Mouse (Mus musculus): ENCODE data around the gene Atxn1. TPM values are rescaled to one million over a fixed set of nuclear protein-coding genes. Genes with fewer than 3 reads are reported as not detected.

Gene Atxn1
- total and polyA plus RNA-seq, 3 experiments = 0.39 to 1.1 TPM; not detected in 1

DNA sequence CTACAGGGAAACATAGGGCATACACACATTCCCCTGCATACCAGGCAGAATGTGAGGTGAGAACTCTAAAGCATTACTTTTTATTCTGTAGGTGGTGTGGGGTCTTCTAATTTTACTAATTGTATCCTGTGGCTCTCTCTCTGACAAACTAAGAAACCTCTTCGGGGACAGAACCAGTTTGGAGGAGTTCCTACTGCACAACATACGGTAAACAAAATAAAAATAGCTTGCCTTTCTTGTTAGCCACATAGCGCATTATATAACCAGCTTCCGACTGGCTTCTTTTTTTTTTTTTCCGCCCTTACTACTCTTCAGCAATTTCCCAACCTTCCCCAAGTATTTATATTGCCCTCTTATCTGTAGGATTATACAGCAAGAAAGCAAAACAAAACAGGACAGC is 2.0 kb downstream of the Atxn1 start:
- TF ChIP-seq MXI1 (IDR thresholded peaks at IDR 0.05; ENCODE audit: low read depth, low read length) (0 out of 2 replicates have a peak, but pooled peaks have one; percentile 27), ZNF384 (IDR thresholded peaks at IDR 0.05; ENCODE audit: low read depth, low read length) (peak; percentile 76), EP300 (IDR thresholded peaks at IDR 0.05; ENCODE audit: low read depth in 1 of 2, low read length in 2 of 2) (no peak)
- no peak overlapping the region for H3K27ac ChIP-seq (ENCODE audit: control insufficient read depth, low read depth, low read length)
- peak overlapping the region in 1 of 2 experiments; percentile 68; a peak in 2 of 4 replicates for H3K4me3 ChIP-seq (ENCODE audit: control insufficient read depth in 1 of 2, insufficient read depth in 1 of 2, low read depth in 2 of 2, low read length in 2 of 2)
- no peaks in the 10 kb centered on the region for H3K9me3 ChIP-seq (replicated peaks; ENCODE audit: insufficient read depth, low read length)
- DNase-seq (ENCODE audit: low read depth, low spot score) = peak; percentile 39
- peaks cover 0 to 2% of the 10 kb centered on the region in 2 experiments; a peak in 3 of 4 replicates for H3K4me1 ChIP-seq (ENCODE audit: control insufficient read depth in 1 of 2, insufficient read depth in 2 of 2, low read length in 2 of 2)
- no peak overlapping the region for H3K9ac ChIP-seq (ENCODE audit: control insufficient read depth, low read depth, low read length, poor library complexity, severe bottlenecking)
- 0 out of 4 replicates have a peak, but pooled peaks cover 0 to 1% of the 10 kb centered on the region in 2 experiments for H3K27me3 ChIP-seq (ENCODE audit: control insufficient read depth in 1 of 2, insufficient read depth in 2 of 2, low read length in 2 of 2)
- peaks cover 2% of the 10 kb centered on the region; the same call in 1 of the 2 replicates for H3K79me2 ChIP-seq (ENCODE audit: control insufficient read depth, insufficient read depth, low read length, poor library complexity)
- no peaks in the 10 kb centered on the region for H3K36me3 ChIP-seq (ENCODE audit: control insufficient read depth in 1 of 2, insufficient read depth in 2 of 2, low read length in 2 of 2)

DNA sequence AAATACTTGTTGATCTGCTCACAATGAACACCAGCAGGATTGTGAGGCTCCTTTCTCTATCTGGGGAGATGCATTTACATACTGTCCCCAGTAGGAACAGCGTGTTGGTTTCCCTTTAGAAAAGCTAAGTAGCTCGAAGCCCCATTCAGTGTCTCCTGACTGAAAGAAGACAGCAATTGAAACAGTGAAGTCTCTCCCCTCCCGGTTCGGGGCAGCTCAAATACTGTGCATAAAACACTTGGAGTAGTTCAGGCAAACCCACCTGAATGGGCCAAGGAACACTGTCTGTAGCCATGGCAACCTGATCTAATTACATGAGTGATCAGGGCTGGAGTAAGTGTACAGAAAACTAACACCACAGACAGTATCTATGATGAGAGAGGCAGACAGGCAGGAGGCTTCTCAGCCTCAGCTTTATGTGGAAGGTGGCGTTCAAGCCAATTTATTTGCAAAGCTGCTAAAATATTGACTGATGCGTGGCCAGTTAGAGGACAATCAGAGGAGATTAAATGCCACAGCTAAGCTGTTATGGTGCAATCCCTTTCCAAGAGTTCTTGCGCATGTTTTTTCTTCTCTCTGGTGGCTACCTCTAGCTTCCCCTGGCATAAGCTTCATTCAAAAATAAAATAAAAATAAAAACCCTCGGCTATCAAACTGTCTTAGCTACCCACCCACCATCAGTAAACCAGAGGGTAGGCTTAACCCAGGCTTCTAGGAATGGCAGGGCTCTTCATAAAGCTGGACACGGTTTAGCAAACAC is 2.8 kb downstream of the Atxn1 start:
- no peak overlapping the region for H3K27ac ChIP-seq (ENCODE audit: control insufficient read depth, low read depth, low read length)
- no peak overlapping the region for H3K9ac ChIP-seq (ENCODE audit: control insufficient read depth, low read depth, low read length, poor library complexity, severe bottlenecking)
- H3K4me1 ChIP-seq (ENCODE audit: control insufficient read depth in 1 of 2, insufficient read depth in 2 of 2, low read length in 2 of 2) = peaks cover 0 to 2% of the 10 kb centered on the region in 2 experiments; a peak in 3 of 4 replicates
- H3K4me3 ChIP-seq (ENCODE audit: control insufficient read depth in 1 of 2, insufficient read depth in 1 of 2, low read depth in 2 of 2, low read length in 2 of 2) = peak overlapping the region in 1 of 2 experiments; percentile 68; a peak in 1 of 4 replicates
- 0 out of 4 replicates have a peak, but pooled peaks cover 0 to 1% of the 10 kb centered on the region in 2 experiments for H3K27me3 ChIP-seq (ENCODE audit: control insufficient read depth in 1 of 2, insufficient read depth in 2 of 2, low read length in 2 of 2)
- no peak for TF ChIP-seq POLR2AphosphoS2 (IDR thresholded peaks at IDR 0.05; ENCODE audit: low read length)
- 0 out of 2 replicates have a peak, but pooled peaks have one; percentile 6 for TF ChIP-seq SIN3A (IDR thresholded peaks at IDR 0.05; ENCODE audit: low read length)
- DNase-seq (ENCODE audit: low read depth, low spot score) = peak; percentile 57
- peaks cover 2% of the 10 kb centered on the region; the same call in 1 of the 2 replicates for H3K79me2 ChIP-seq (ENCODE audit: control insufficient read depth, insufficient read depth, low read length, poor library complexity)
- no peaks in the 10 kb centered on the region for H3K9me3 ChIP-seq (replicated peaks; ENCODE audit: insufficient read depth, low read length)
- no peaks in the 10 kb centered on the region for H3K36me3 ChIP-seq (ENCODE audit: control insufficient read depth in 1 of 2, insufficient read depth in 2 of 2, low read length in 2 of 2)

DNA sequence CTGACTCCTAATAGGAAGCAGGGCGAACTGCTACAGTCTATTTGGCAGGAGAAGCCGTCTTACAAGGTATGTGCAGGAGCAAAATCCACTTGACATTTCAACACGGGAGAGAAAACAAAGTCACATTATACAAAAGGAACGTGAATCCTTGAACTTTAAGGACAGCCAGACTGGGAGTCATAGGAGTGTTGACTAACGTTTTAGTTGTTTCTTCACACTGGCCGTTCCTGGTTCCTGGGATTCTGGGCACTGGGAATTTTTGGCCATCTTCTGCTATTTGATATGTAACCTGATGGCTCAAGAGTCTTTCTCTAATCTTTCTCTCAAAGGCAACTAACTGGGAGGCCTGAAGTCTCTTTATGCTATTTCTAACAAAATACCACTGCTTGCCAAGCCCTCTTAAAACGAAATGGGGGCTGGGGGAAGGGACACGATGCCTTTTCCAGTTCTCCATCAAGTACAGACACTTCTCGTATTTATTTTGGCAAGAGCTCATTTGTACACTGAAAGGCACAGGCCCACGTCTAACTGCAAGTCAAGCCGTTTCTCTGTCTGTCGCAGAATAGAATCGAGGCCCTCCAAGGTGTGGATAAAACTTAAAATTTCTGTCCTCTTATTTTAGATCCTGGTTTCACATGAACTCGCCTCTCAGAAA is 4.4 kb downstream of the Atxn1 start:
- H3K27ac ChIP-seq (ENCODE audit: control insufficient read depth, low read depth, low read length) = no peak overlapping the region
- H3K4me1 ChIP-seq (ENCODE audit: control insufficient read depth in 1 of 2, insufficient read depth in 2 of 2, low read length in 2 of 2) = peaks cover 0 to 2% of the 10 kb centered on the region in 2 experiments; a peak in 3 of 4 replicates
- H3K4me3 ChIP-seq (ENCODE audit: control insufficient read depth in 1 of 2, insufficient read depth in 1 of 2, low read depth in 2 of 2, low read length in 2 of 2) = no peak overlapping the region
- DNase-seq (ENCODE audit: low read depth, low spot score) = no peak
- no peaks in the 10 kb centered on the region for H3K9me3 ChIP-seq (replicated peaks; ENCODE audit: insufficient read depth, low read length)
- no peaks in the 10 kb centered on the region for H3K36me3 ChIP-seq (ENCODE audit: control insufficient read depth in 1 of 2, insufficient read depth in 2 of 2, low read length in 2 of 2)
- no peak overlapping the region for H3K9ac ChIP-seq (ENCODE audit: control insufficient read depth, low read depth, low read length, poor library complexity, severe bottlenecking)
- TF ChIP-seq MAZ (IDR thresholded peaks at IDR 0.05; ENCODE audit: low read depth, low read length) (no peak), SMC3 (IDR thresholded peaks at IDR 0.05; ENCODE audit: low read depth, low read length) (no peak), USF1 (IDR thresholded peaks at IDR 0.05; ENCODE audit: low read depth, low read length) (no peak), GATA1 (IDR thresholded peaks at IDR 0.05; ENCODE audit: low read depth, low read length) (no peak), MEF2A (IDR thresholded peaks at IDR 0.05; ENCODE audit: extremely low read depth, insufficient replicate concordance, low read depth, low read length, poor library complexity, severe bottlenecking) (no peak), TCF12 (IDR thresholded peaks at IDR 0.05; ENCODE audit: low read depth, low read length) (no peak), SIN3A (IDR thresholded peaks at IDR 0.05; ENCODE audit: low read length) (no peak), POLR2AphosphoS5 (IDR thresholded peaks at IDR 0.05; ENCODE audit: borderline replicate concordance, low read depth, low read length) (no peak), TBP (IDR thresholded peaks at IDR 0.05; ENCODE audit: low read depth, low read length) (no peak), POLR2A (IDR thresholded peaks at IDR 0.05; ENCODE audit: control insufficient read depth in 1 of 2, insufficient read depth in 1 of 2, low read depth in 1 of 2, low read length in 2 of 2, poor library complexity in 1 of 2) (no peak), EP300 (IDR thresholded peaks at IDR 0.05; ENCODE audit: low read depth in 1 of 2, low read length in 2 of 2) (no peak), BHLHE40 (IDR thresholded peaks at IDR 0.05; ENCODE audit: borderline replicate concordance, low read depth, low read length) (no peak), JUND (IDR thresholded peaks at IDR 0.05; ENCODE audit: low read depth, low read length) (no peak), UBTF (IDR thresholded peaks at IDR 0.05; ENCODE audit: borderline replicate concordance, insufficient read depth, low read depth, low read length) (no peak)
- H3K27me3 ChIP-seq (ENCODE audit: control insufficient read depth in 1 of 2, insufficient read depth in 2 of 2, low read length in 2 of 2) = no peaks in the 10 kb centered on the region
- H3K79me2 ChIP-seq (ENCODE audit: control insufficient read depth, insufficient read depth, low read length, poor library complexity) = peaks cover 2% of the 10 kb centered on the region; the same call in 1 of the 2 replicates
